Mouse (Mus musculus) myocyte (in vitro differentiated cells): ENCODE results near the gene Dnase2b. TPM values are rescaled to one million over a fixed set of nuclear protein-coding genes. Genes with fewer than 3 reads are reported as not detected.

Source experiments
- H3K27me3 ChIP-seq: one replicate; pipeline ENCODE4 v1.6.1; 2011; ENCODE audit not compliant: control insufficient read depth, insufficient read depth, insufficient read length
- H3K36me3 ChIP-seq: one replicate; pipeline ENCODE4 v1.6.1; 2011; ENCODE audit not compliant: control insufficient read depth, insufficient read depth
- H3K4me2 ChIP-seq: one replicate; pipeline ENCODE4 v1.6.1; 2011; ENCODE audit warnings: low read depth, control low read depth
- H3K4me3 ChIP-seq: one replicate; pipeline ENCODE4 v1.5.1; 2011; ENCODE audit warnings: mild to moderate bottlenecking, control low read depth, moderate library complexity
- H3K79me2 ChIP-seq: one replicate; pipeline ENCODE4 v1.6.1; 2011; ENCODE audit not compliant: control insufficient read depth, insufficient read depth
- H3ac ChIP-seq: one replicate; pipeline ENCODE4 v1.6.1; 2011; ENCODE audit not compliant: control insufficient read depth, insufficient read length
- E2F4 ChIP-seq: IDR thresholded peaks from one replicate; pipeline ENCODE4 v1.6.1; 2011; ENCODE audit warnings: mild to moderate bottlenecking, control low read depth, moderate library complexity; ENCODE audit not compliant: insufficient read depth
- MAX ChIP-seq: IDR thresholded peaks from one replicate; pipeline ENCODE4 v1.6.1; 2011; ENCODE audit warnings: low read depth, mild to moderate bottlenecking, control low read depth
- MYOD1 ChIP-seq, 3 experiments: IDR thresholded peaks; one replicate each; pipeline ENCODE4 v1.6.1; 2011; ENCODE audit warnings: control low read depth in 2 of 3, low read depth in 2 of 3, mild to moderate bottlenecking in 2 of 3, moderate library complexity in 1 of 3; ENCODE audit not compliant: insufficient read length in 2 of 3, control insufficient read depth in 1 of 3
- MYOG ChIP-seq, 3 experiments: IDR thresholded peaks; one replicate each; pipeline ENCODE4 v1.6.1; 2011; ENCODE audit warnings: control low read depth in 2 of 3, low read depth in 2 of 3, mild to moderate bottlenecking in 2 of 3; ENCODE audit not compliant: insufficient read length in 2 of 3, control insufficient read depth in 1 of 3, insufficient read depth in 1 of 3
- POLR2A ChIP-seq: IDR thresholded peaks from one replicate; pipeline ENCODE4 v1.6.1; 2011; ENCODE audit warnings: low read depth, mild to moderate bottlenecking, control low read depth, moderate library complexity; ENCODE audit not compliant: insufficient read length
- POLR2AphosphoS2 ChIP-seq: IDR thresholded peaks from one replicate; pipeline ENCODE4 v1.6.1; 2011; ENCODE audit warnings: low read depth, control low read depth; ENCODE audit not compliant: insufficient read length
- REST ChIP-seq: IDR thresholded peaks from one replicate; pipeline ENCODE4 v1.6.1; 2011; ENCODE audit warnings: mild to moderate bottlenecking, control low read depth, moderate library complexity; ENCODE audit not compliant: insufficient read depth, insufficient read length
- SRF ChIP-seq: IDR thresholded peaks from one replicate; pipeline ENCODE4 v1.6.1; 2011; ENCODE audit warnings: low read depth; ENCODE audit not compliant: control insufficient read depth, insufficient read length
- TCF12 ChIP-seq: IDR thresholded peaks from one replicate; pipeline ENCODE4 v1.6.1; 2011; ENCODE audit warnings: mild to moderate bottlenecking, control low read depth; ENCODE audit not compliant: poor library complexity, insufficient read depth, severe bottlenecking
- TCF3 ChIP-seq: IDR thresholded peaks from one replicate; pipeline ENCODE4 v1.6.1; 2011; ENCODE audit warnings: low read depth, control low read depth; ENCODE audit not compliant: insufficient read length
- polyA plus RNA-seq: library from polyadenylated mRNA; unstranded; fragments of >200 nt; fragmentation: generic; extraction: Trizol; gene quantifications from one replicate; pipeline ENCODE4 v1.2.1, GENCODE M21; 2012; ENCODE audit warnings: missing spikeins

Dnase2b gene
- polyA plus RNA-seq, 1 experiment, result not detected

GRCm38 (mm10) chr3:146540521-146541273 is 74.7 kb downstream of the Dnase2b start:
- Histone ChIP-seq H3K4me2 (no peak overlapping the region), H3K36me3 (no peaks in the 10 kb centered on the region), H3ac (no peak overlapping the region), H3K27me3 (no peaks in the 10 kb centered on the region), H3K4me3 (no peak overlapping the region), H3K79me2 (no peaks in the 10 kb centered on the region)
- no peak for TF ChIP-seq E2F4
- no peak for TF ChIP-seq MAX
- TF ChIP-seq TCF12, result no peak
- TF ChIP-seq MYOD1 (IDR thresholded peaks at IDR 0.05; ENCODE audit: control insufficient read depth in 1 of 3, insufficient read length in 2 of 3, low read depth in 2 of 3), result no peak
- no peak for TF ChIP-seq POLR2A
- no peak for TF ChIP-seq POLR2AphosphoS2
- no peak for TF ChIP-seq SRF
- TF ChIP-seq TCF3, result no peak
- TF ChIP-seq REST, result no peak
- TF ChIP-seq MYOG (IDR thresholded peaks at IDR 0.05; ENCODE audit: control insufficient read depth in 1 of 3, insufficient read depth in 1 of 3, insufficient read length in 2 of 3, low read depth in 2 of 3), result no peak

DNA sequence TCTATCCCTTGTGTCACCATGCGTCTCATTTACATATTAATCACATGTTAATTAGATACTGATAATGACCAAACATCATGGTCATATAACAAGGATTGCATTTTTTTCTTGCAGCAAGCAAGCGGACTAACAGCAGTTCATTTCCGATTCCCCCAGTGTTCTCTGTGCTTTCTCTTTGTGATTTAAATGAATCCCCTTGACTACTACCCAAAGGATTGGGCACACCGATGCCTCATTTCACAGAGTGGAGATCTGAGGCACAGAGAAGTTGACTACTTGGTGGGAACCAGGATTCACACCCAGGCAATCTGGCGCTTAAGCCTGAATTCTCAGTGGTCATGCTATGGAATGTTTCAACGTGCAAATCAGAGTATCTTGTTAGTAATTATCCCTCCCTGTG is 80.4 kb downstream of the Dnase2b start:
- peaks cover 4% of the 10 kb centered on the region for H3K27me3 ChIP-seq
- TF ChIP-seq E2F4, result no peak
- no peak for TF ChIP-seq SRF
- TF ChIP-seq TCF3, result no peak
- TF ChIP-seq POLR2AphosphoS2, result no peak
- TF ChIP-seq MYOG (IDR thresholded peaks at IDR 0.05; ENCODE audit: control insufficient read depth in 1 of 3, insufficient read depth in 1 of 3, insufficient read length in 2 of 3, low read depth in 2 of 3), result no peak
- TF ChIP-seq POLR2A, result no peak
- TF ChIP-seq MYOD1 (IDR thresholded peaks at IDR 0.05; ENCODE audit: control insufficient read depth in 1 of 3, insufficient read length in 2 of 3, low read depth in 2 of 3), result no peak
- no peak for TF ChIP-seq TCF12
- no peak for TF ChIP-seq REST
- no peak overlapping the region for H3K4me3 ChIP-seq
- no peak overlapping the region for H3K4me2 ChIP-seq
- H3K79me2 ChIP-seq, result no peaks in the 10 kb centered on the region
- H3K36me3 ChIP-seq, result no peaks in the 10 kb centered on the region
- no peak overlapping the region for H3ac ChIP-seq

Other genes with a start within 250 kb of the Dnase2b start
- gene Ssx2ip, start 211.0 kb downstream of the Dnase2b start, polyA plus RNA-seq, result 13.5 TPM
- gene Ctbs, start 165.8 kb downstream of the Dnase2b start, polyA plus RNA-seq, result 2.9 TPM
- 1.0 TPM for gene Spata1, start 115.8 kb downstream of the Dnase2b start, polyA plus RNA-seq
- 451 TPM for gene Gng5, start 115.8 kb downstream of the Dnase2b start, polyA plus RNA-seq
- gene Rpf1, start 94.2 kb downstream of the Dnase2b start, polyA plus RNA-seq, result 13.5 TPM
- not detected for gene Uox, start 45.2 kb downstream of the Dnase2b start, polyA plus RNA-seq
- gene 4930503B20Rik, start 35.7 kb upstream of the Dnase2b start, polyA plus RNA-seq, result not detected
- gene Samd13, start 70.0 kb upstream of the Dnase2b start, polyA plus RNA-seq, result not detected
- gene Prkacb, start 197.4 kb upstream of the Dnase2b start, polyA plus RNA-seq, result 19.6 TPM
- gene Ttll7, start 236.8 kb upstream of the Dnase2b start, polyA plus RNA-seq, result 5.2 TPM